Mouse (Mus musculus): ENCODE results near the gene Ttll6. TPM values are rescaled to one million over a fixed set of nuclear protein-coding genes. Genes with fewer than 3 reads are reported as not detected.

Gene Ttll6
- polyA plus RNA-seq, 1 experiment from 2014 or later, result not detected

DNA sequence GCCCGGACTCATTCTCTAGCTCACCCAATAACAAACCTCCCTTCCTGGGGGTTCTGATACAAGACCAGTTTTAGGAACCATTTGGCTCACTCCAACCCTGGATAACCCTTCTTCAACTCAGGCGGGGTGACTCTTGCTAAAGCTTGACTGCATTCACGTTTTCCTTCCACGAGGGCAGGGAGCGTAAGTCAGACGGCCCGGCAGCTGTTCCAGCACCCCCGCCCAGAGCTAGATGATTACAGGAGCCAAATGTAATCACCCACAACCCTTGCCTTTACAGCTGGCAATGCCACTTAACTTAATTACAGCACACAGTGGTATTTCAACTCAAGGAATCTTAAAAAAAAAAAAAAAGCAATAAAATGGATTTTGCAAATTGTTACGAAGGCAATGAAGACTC, 34.5 kb downstream of the Ttll6 start:
- no peak overlapping the region for H3K27ac ChIP-seq
- no peak for ATAC-seq (ENCODE audit: insufficient number of reproducible peaks, insufficient read depth, low FRiP score, low TSS enrichment, low read depth)
- no peaks in the 10 kb centered on the region for H3K9me3 ChIP-seq
- no peaks in the 10 kb centered on the region for H3K4me1 ChIP-seq (replicated peaks)
- 13% methylated on average over 9 of the region's 9 CpGs for WGBS
- peaks cover 99% of the 10 kb centered on the region for H3K27me3 ChIP-seq
- no peak overlapping the region for H3K4me2 ChIP-seq
- H3K4me3 ChIP-seq (replicated peaks), result no peak overlapping the region
- H3K9ac ChIP-seq (replicated peaks), result no peak overlapping the region
- H3K36me3 ChIP-seq, result no peaks in the 10 kb centered on the region

DNA sequence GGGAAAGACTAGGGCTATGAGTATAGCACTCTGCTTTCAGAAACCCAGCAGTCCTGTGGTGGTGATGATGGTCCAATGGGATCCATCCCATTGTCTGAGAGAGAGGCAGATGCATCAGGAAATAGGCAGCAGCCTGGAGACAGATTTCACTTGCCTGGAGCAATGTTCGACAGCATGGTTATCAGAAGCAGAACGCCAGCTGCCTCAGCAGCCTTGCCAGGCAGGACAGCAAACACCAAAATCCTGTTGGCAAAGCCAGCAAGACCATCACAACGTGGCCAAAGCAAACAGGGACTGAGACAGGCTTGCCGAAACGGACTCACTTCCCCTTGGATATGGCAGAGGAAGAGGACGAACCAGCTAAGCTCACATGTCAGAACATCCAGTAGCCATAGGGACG, 35.4 kb downstream of the Ttll6 start:
- Histone ChIP-seq H3K4me2 (no peak overlapping the region), H3K4me1 (replicated peaks) (no peaks in the 10 kb centered on the region), H3K9me3 (no peaks in the 10 kb centered on the region), H3K27me3 (peaks cover 100% of the 10 kb centered on the region), H3K4me3 (replicated peaks) (no peak overlapping the region), H3K36me3 (no peaks in the 10 kb centered on the region), H3K27ac (no peak overlapping the region), H3K9ac (replicated peaks) (no peak overlapping the region)
- ATAC-seq (ENCODE audit: insufficient number of reproducible peaks, insufficient read depth, low FRiP score, low TSS enrichment, low read depth), result no peak
- 25% methylated on average over 7 of the region's 7 CpGs for WGBS

DNA sequence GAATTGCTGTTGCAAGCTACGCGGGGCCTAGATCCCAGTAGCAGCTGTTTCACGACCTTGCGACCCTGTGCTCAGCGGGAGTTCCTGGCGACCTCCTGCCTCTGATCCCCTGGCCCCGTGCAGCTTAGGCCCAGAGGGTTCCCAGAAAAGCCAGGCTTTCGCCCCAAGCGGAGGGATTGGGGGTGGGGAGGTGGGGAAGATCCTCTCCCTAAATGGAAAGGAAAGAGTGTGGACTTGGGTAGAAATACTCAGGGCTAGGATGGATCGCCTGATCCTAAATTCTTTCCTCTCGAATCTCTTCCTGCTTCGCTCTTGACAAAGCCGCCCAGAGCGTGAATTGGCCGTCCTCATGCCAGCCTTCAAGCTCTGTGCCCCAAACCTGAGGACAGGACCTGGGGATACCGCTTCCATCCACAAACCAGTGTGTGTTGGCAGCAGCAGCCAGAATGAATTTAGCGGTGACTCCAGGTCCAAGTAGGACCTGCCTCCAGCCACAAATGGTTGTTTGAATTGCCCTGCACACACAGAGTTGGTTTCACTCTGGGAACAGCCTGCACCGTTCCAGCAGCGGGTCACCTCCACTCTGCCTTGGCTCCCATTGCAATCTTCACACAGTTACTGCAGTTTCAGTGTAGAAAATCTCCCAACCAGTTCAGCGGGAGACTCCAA, 37.3 kb downstream of the Ttll6 start:
- Histone ChIP-seq H3K27me3 (peaks cover 99% of the 10 kb centered on the region), H3K4me1 (replicated peaks) (no peaks in the 10 kb centered on the region), H3K36me3 (no peaks in the 10 kb centered on the region), H3K4me3 (replicated peaks) (no peak overlapping the region), H3K4me2 (no peak overlapping the region), H3K27ac (no peak overlapping the region), H3K9ac (replicated peaks) (no peak overlapping the region), H3K9me3 (no peaks in the 10 kb centered on the region)
- 2% methylated on average over 20 of the region's 20 CpGs for WGBS
- ATAC-seq (ENCODE audit: insufficient number of reproducible peaks, insufficient read depth, low FRiP score, low TSS enrichment, low read depth), result no peak

DNA sequence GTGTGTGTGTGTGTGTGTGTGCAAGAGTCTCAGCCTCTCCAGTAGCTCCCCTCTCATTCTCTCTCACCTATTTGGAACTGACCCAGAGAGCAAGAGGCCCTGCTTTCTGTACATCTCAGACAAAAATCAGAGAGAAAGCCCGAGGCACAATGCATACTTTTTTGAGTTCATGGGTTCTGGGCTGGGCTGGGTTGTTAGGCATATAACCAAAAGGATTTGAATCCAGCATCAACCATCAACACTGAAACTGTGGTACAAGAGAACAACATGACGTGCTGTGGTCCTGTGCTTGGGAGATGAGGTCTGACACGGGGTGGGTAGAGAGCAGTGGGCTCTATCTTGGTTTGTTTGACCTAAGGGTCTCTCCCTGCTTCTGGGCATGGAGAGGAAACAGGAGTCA, 38.0 kb downstream of the Ttll6 start:
- no peak overlapping the region for H3K4me3 ChIP-seq (replicated peaks)
- peaks cover 99% of the 10 kb centered on the region for H3K27me3 ChIP-seq
- no peaks in the 10 kb centered on the region for H3K9me3 ChIP-seq
- H3K9ac ChIP-seq (replicated peaks), result no peak overlapping the region
- no peak overlapping the region for H3K27ac ChIP-seq
- ATAC-seq (ENCODE audit: insufficient number of reproducible peaks, insufficient read depth, low FRiP score, low TSS enrichment, low read depth), result no peak
- 6% methylated on average over 3 of the region's 3 CpGs for WGBS
- no peaks in the 10 kb centered on the region for H3K36me3 ChIP-seq
- no peaks in the 10 kb centered on the region for H3K4me1 ChIP-seq (replicated peaks)
- H3K4me2 ChIP-seq, result no peak overlapping the region

DNA sequence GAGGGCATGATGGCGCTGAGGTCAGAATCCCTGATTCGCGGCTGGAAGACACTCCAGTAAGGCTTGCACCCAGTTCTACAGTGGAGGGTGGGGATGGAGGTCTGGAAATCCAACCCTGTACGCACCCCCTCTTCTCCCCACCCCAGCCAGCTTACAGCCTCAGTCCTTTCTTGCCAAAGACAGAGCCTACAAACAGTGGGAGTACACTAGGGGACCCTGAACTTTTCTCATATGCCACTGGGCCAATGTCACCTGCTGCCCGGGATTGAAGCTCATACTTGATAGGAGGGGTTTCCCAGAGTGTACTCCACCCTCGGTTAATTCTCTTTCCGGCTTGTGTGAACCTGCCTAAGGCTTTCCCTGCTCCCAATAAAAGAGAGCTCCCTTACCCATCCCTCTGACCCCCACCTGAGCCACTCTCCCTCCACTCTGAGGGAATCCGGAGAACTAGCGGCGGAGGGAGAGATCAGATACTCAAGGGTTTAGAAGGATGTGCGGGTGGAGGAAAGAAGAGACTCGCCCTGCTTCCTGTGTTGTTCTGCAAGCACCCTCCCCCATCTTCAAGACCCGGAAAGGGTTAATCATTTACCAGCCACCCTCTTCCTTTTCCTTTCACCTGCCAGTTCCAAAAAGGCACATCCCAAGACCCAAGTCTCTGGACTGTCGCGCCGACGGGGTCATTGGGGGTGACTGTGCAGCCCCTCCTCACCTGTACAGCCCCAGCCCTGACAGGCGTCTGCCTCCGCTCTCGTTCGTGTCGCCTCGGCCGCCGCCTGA, 39.1 kb downstream of the Ttll6 start:
- Histone ChIP-seq H3K4me3 (replicated peaks) (no peak overlapping the region), H3K9ac (replicated peaks) (no peak overlapping the region), H3K4me2 (no peak overlapping the region), H3K27ac (no peak overlapping the region), H3K4me1 (replicated peaks) (no peaks in the 10 kb centered on the region), H3K9me3 (no peaks in the 10 kb centered on the region), H3K27me3 (peaks cover 97% of the 10 kb centered on the region), H3K36me3 (no peaks in the 10 kb centered on the region)
- under 1% methylated on average over 25 of the region's 25 CpGs for WGBS
- ATAC-seq (ENCODE audit: insufficient number of reproducible peaks, insufficient read depth, low FRiP score, low TSS enrichment, low read depth), result no peak; the same call in 1 of the 2 replicates

DNA sequence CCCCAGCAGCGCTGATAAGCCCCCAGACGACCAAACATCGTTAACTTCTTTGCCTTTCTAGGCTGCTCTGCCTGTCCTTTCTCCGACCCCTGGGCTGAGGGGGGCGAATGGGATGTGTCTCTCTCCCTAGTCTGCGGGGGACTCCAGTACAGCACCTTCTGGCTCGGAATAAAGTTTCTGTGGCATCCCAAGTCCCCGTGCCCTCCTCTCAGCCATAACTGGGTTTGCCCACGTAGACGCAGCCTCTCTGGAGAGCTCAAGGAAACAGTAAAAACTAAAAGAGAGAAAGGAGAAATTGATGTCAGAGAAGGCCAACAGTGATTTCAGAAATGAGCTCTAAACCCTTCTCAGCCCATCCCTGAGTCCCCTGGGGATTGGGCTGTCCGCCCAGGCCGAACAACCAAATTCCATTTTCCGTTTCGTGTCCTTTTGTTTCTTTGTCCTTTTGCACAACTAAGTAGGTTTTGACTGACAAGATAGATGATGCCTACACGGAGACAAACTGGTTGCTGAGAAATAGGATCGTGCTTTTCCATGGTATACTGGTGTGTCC, 39.8 kb downstream of the Ttll6 start:
- Histone ChIP-seq H3K27me3 (peaks cover 97% of the 10 kb centered on the region), H3K9ac (replicated peaks) (no peak overlapping the region), H3K4me1 (replicated peaks) (no peaks in the 10 kb centered on the region), H3K9me3 (no peaks in the 10 kb centered on the region), H3K4me2 (no peak overlapping the region), H3K36me3 (no peaks in the 10 kb centered on the region), H3K4me3 (replicated peaks) (no peak overlapping the region), H3K27ac (no peak overlapping the region)
- WGBS, result under 1% methylated on average over 16 of the region's 16 CpGs
- no peak for ATAC-seq (ENCODE audit: insufficient number of reproducible peaks, insufficient read depth, low FRiP score, low TSS enrichment, low read depth)

DNA sequence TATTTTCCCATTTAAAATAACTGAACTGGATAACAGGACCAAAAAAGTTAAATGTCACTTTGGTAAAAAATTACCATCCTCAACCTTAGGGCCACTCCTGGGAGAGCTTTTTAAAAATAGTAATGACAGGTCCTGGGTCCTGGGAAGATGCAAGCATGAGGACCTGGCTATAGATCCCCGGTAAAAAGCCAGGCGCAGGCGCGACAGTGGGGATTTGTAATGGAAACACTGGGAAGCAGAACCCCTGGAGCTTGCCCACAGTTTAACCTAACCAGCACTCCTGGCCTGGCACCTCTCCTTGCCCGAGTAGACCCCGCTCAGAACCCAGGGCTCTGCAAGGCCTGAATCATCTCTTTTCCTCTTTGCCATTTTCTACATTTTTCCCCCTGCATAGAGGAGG, 41.3 kb downstream of the Ttll6 start:
- H3K4me2 ChIP-seq, result no peak overlapping the region
- H3K9ac ChIP-seq (replicated peaks), result no peak overlapping the region
- peaks cover 96% of the 10 kb centered on the region for H3K27me3 ChIP-seq
- no peaks in the 10 kb centered on the region for H3K9me3 ChIP-seq
- H3K4me1 ChIP-seq (replicated peaks), result no peaks in the 10 kb centered on the region
- under 1% methylated on average over 6 of the region's 6 CpGs for WGBS
- H3K4me3 ChIP-seq (replicated peaks), result no peak overlapping the region
- H3K27ac ChIP-seq, result no peak overlapping the region
- no peak for ATAC-seq (ENCODE audit: insufficient number of reproducible peaks, insufficient read depth, low FRiP score, low TSS enrichment, low read depth)
- no peaks in the 10 kb centered on the region for H3K36me3 ChIP-seq

DNA sequence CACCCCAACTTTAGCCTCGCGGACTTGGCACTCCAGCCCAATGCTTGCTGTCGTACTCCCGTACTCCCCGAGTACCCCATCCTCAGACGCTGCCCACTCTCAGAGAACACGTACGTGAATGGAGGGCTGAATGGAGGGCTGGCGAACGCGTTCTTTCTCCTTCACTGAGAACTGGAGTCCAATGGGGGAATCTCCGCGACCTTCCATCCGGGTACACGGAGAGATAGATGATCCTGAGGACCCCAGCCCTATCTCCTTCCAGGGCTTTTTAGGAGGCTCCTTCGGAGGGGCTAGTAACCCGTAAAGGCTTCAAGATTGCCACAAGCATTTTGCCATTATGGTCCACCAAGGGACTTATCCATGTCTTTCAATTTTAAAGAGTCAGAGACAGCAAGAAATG, 41.9 kb downstream of the Ttll6 start:
- Histone ChIP-seq H3K36me3 (no peaks in the 10 kb centered on the region), H3K27me3 (peaks cover 96% of the 10 kb centered on the region), H3K9ac (replicated peaks) (no peak overlapping the region), H3K9me3 (no peaks in the 10 kb centered on the region), H3K4me3 (replicated peaks) (no peak overlapping the region), H3K27ac (no peak overlapping the region), H3K4me2 (no peak overlapping the region), H3K4me1 (replicated peaks) (no peaks in the 10 kb centered on the region)
- no peak for ATAC-seq (ENCODE audit: insufficient number of reproducible peaks, insufficient read depth, low FRiP score, low TSS enrichment, low read depth)
- under 1% methylated on average over 17 of the region's 17 CpGs for WGBS

DNA sequence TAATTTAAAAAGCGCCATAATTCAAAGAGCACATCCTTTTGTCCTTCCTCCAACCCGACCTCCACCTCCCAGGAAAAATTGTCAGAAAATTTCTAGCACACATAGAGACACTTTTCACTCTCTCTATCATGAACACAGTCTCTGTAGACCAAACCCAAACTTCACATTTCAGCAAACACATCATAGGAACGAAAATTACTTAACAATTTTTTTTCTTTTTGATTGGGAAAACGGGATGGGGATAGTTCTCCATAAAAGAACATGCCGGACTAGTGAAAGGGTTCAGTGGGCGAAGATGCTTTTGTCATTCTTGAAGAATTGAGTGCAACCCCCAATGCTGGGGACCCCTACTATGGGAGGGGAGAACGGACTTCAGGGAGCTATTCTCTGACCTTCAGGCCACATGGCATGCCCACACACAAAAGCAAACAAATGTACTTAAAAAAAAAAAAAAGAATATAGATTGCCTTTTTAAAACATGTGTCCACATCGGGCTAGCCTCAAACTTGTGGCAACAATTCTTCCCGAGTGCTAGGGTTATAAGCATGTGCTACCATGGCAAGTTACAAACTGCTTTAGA, 42.5 kb downstream of the Ttll6 start:
- no peaks in the 10 kb centered on the region for H3K36me3 ChIP-seq
- no peak overlapping the region for H3K27ac ChIP-seq
- H3K9me3 ChIP-seq, result no peaks in the 10 kb centered on the region
- no peak for ATAC-seq (ENCODE audit: insufficient number of reproducible peaks, insufficient read depth, low FRiP score, low TSS enrichment, low read depth)
- H3K4me3 ChIP-seq (replicated peaks), result no peak overlapping the region
- H3K27me3 ChIP-seq, result peaks cover 96% of the 10 kb centered on the region
- WGBS, result 1% methylated on average over 9 of the region's 9 CpGs
- H3K4me1 ChIP-seq (replicated peaks), result no peaks in the 10 kb centered on the region
- no peak overlapping the region for H3K9ac ChIP-seq (replicated peaks)
- no peak overlapping the region for H3K4me2 ChIP-seq

DNA sequence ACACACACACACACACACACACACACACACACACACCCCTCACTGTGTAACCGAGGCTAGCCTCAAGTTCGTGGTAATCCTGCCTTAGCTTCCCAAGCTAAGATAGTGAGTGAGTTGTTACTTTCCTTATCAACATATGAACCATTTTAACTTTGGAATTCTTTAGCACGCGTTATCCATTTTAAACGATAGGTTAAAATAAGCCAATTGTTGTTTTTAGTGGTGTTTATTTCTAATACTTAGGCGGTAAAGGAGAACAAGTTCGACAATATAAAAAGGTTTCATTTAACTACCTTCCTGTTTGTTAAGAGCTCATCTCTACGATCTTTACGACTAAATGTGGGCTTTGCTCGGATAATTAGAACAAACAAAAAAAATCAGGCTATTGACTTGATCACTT, 43.3 kb downstream of the Ttll6 start:
- H3K27ac ChIP-seq, result no peak overlapping the region
- WGBS, result 1% methylated on average over 10 of the region's 10 CpGs
- no peaks in the 10 kb centered on the region for H3K36me3 ChIP-seq
- H3K4me3 ChIP-seq (replicated peaks), result no peak overlapping the region
- H3K4me1 ChIP-seq (replicated peaks), result no peaks in the 10 kb centered on the region
- ATAC-seq (ENCODE audit: insufficient number of reproducible peaks, insufficient read depth, low FRiP score, low TSS enrichment, low read depth), result no peak
- H3K27me3 ChIP-seq, result peaks cover 96% of the 10 kb centered on the region
- no peak overlapping the region for H3K9ac ChIP-seq (replicated peaks)
- H3K4me2 ChIP-seq, result no peak overlapping the region
- H3K9me3 ChIP-seq, result no peaks in the 10 kb centered on the region

DNA sequence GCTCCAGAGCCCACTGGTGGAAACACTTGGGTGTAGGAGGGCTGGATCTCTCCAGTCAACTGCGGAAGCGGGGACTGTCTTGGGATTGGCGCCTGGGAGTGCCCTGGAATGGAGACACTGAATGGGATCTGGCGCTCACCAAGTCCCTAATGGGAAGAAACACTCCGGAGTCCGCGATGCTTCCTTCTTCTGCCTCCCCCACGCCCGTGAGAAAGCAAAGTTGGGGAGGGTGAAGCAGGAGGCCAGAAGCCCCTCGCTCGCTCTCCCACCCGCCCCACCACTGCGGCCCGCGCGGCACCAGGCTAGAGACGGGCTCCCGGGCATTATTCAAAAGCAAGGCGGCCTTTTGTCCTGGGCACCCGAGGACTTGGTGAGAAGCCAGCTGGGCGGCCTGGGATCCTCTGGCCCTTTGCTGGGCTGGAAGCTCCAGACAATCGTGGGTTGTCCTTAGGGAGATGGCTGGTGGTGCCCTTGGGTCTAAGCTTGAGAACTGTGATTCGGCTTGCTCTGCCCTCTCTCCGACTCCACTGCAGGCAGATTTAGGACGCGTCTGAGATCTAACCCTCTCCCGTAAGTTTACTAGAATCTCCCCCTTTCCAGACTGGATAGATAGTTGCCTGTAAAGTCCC, 44.1 kb downstream of the Ttll6 start:
- under 1% methylated on average over 27 of the region's 27 CpGs for WGBS
- ATAC-seq (ENCODE audit: insufficient number of reproducible peaks, insufficient read depth, low FRiP score, low TSS enrichment, low read depth), result no peak
- peaks cover 96% of the 10 kb centered on the region for H3K27me3 ChIP-seq
- H3K9ac ChIP-seq (replicated peaks), result no peak overlapping the region
- H3K4me3 ChIP-seq (replicated peaks), result no peak overlapping the region
- peaks cover 2% of the 10 kb centered on the region for H3K9me3 ChIP-seq
- H3K4me2 ChIP-seq, result no peak overlapping the region
- no peak overlapping the region for H3K27ac ChIP-seq
- no peaks in the 10 kb centered on the region for H3K4me1 ChIP-seq (replicated peaks)
- H3K36me3 ChIP-seq, result no peaks in the 10 kb centered on the region

Measured in limb, embryonic 12.5 days (tissue).